Mouse (Mus musculus) liver, embryonic 11.5 days (tissue): ENCODE data around the gene Gli3. TPM values are rescaled to one million over a fixed set of nuclear protein-coding genes. Genes with fewer than 3 reads are reported as not detected.

Experiments
- ATAC-seq: fragments of 200-750 bp; cut with Nextera tagmentation; replicated peaks from 2 replicates; pipeline ENCODE4 v1.8.0; 2017; ENCODE audit warnings: moderate number of reproducible peaks, mild to moderate bottlenecking, moderate TSS enrichment, moderate library complexity; ENCODE audit not compliant: low FRiP score
- DNase-seq: peaks from one replicate; pipeline ENCODE4 v3.0.0-alpha.2; 2017; ENCODE audit warnings: low spot score
- H3K27ac ChIP-seq: fragments of 300-500 bp; sonication (generic); 2 replicates; pipeline ENCODE4 v1.5.1; 2014; ENCODE audit warnings: mild to moderate bottlenecking, low read depth, low read length, control low read depth
- H3K27me3 ChIP-seq: fragments of 300-500 bp; sonication (generic); replicated peaks from 2 replicates; pipeline ENCODE4 v1.6.1; 2014; ENCODE audit warnings: low read length, mixed read lengths; ENCODE audit not compliant: control insufficient read depth, insufficient read depth
- H3K36me3 ChIP-seq: fragments of 300-500 bp; sonication (generic); 2 replicates; pipeline ENCODE4 v1.6.1; 2014; ENCODE audit warnings: mild to moderate bottlenecking, low read length, moderate library complexity, mixed read lengths; ENCODE audit not compliant: control insufficient read depth, insufficient read depth
- H3K4me1 ChIP-seq: fragments of 300-500 bp; sonication (generic); replicated peaks from 2 replicates; pipeline ENCODE4 v1.6.1; 2014; ENCODE audit warnings: low read length, mixed read lengths; ENCODE audit not compliant: control insufficient read depth, insufficient read depth
- H3K4me2 ChIP-seq: fragments of 300-500 bp; sonication (generic); 2 replicates; pipeline ENCODE4 v1.6.1; 2014; ENCODE audit warnings: mild to moderate bottlenecking, control low read depth, moderate library complexity
- H3K4me3 ChIP-seq: fragments of 300-500 bp; sonication (generic); 2 replicates; pipeline ENCODE4 v1.5.1; 2014; ENCODE audit warnings: low read depth, low read length, control low read depth
- H3K9ac ChIP-seq: fragments of 300-500 bp; sonication (generic); 2 replicates; pipeline ENCODE4 v1.6.1; 2014; ENCODE audit warnings: low read depth, low read length, control low read depth
- H3K9me3 ChIP-seq: fragments of 300-500 bp; sonication (generic); 2 replicates; pipeline ENCODE4 v1.6.1; 2016; ENCODE audit warnings: low read length, inconsistent platforms, mixed read lengths; ENCODE audit not compliant: control insufficient read depth
- WGBS: fragments of 180-500 bp; shearing (Covaris S2); extraction: QIAGEN DNeasy Blood & Tissue Kit; methylation state at CpG from one replicate; pipeline ENCODE4 v1.1.7; 2014; 5-methylcytosine and 5-hydroxymethylcytosine counted together
- polyA plus RNA-seq: library from polyadenylated mRNA; unstranded; fragments of >200 nt; fragmentation: Nextera tagmentation; extraction: Ambion mirVana; gene quantifications from 2 replicates; pipeline ENCODE4 v1.2.1, GENCODE M21; 2014

The Gli3 gene
- polyA plus RNA-seq, 1 experiment from 2014 or later = 6.7 TPM

DNA sequence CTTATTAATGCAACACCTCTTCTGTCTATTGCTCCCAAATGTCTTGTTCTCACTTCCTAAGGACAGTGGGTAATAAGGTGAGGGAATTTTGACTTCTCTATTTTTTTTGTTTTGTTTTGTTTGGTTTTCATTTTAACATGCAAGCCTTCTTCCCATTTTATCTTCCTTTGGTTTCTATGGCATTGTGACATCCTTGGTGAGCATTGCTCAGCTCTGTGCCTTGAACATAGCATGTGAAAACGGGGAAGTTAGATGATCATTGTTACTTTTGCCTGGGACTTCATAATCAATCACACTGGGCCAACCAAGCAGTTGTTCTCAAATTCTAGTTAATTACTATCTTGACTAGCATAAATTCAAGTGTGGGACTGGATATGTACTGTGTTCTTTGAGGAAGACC, 258.4 kb downstream of the Gli3 start:
- WGBS = 73% methylated on average over 1 of the region's 1 CpGs
- H3K27me3 ChIP-seq = no peaks in the 10 kb centered on the region
- no peak for ATAC-seq
- 0 out of 2 replicates have a peak, but pooled peaks cover 2% of the 10 kb centered on the region for H3K36me3 ChIP-seq
- no peak overlapping the region for H3K9ac ChIP-seq
- no peak overlapping the region for H3K4me2 ChIP-seq
- no peaks in the 10 kb centered on the region for H3K9me3 ChIP-seq
- H3K4me3 ChIP-seq = no peak overlapping the region
- H3K4me1 ChIP-seq = no peaks in the 10 kb centered on the region
- H3K27ac ChIP-seq = no peak overlapping the region
- no peak for DNase-seq

DNA sequence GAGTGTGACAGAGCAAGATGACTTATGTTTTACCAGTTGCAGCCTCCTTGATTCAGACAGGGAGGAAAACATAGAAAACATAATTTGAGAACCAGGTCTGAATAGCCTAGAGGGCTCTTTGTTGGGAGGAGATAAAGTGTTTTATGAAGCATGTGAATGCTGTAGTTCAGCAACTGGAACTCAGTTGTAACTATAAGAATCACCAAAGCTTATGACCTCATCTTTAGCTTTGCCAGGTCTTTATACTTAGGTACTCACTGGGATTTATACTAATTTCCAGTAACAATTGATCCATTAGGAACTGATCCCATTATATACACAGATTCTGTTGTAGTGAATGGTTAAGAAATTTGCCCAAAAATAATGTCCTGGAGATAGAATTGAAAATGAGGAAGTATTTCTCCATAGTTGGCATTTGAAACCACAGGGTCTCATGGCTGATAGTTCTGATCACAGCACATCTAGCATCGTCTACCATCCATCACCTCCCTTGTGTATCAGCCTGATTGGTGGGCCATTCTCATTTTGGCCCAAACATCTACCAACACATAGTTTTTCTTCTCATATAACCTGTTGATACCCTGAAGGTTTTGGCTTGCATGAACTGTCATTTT, 259.8 kb downstream of the Gli3 start:
- 70% methylated on average over 1 of the region's 1 CpGs for WGBS
- DNase-seq = no peak
- no peak for ATAC-seq
- H3K9ac ChIP-seq = no peak overlapping the region
- H3K4me3 ChIP-seq = no peak overlapping the region
- H3K4me2 ChIP-seq = no peak overlapping the region
- no peaks in the 10 kb centered on the region for H3K27me3 ChIP-seq
- H3K36me3 ChIP-seq = 0 out of 2 replicates have a peak, but pooled peaks cover 2% of the 10 kb centered on the region
- H3K4me1 ChIP-seq = no peaks in the 10 kb centered on the region
- H3K9me3 ChIP-seq = no peaks in the 10 kb centered on the region
- no peak overlapping the region for H3K27ac ChIP-seq

DNA sequence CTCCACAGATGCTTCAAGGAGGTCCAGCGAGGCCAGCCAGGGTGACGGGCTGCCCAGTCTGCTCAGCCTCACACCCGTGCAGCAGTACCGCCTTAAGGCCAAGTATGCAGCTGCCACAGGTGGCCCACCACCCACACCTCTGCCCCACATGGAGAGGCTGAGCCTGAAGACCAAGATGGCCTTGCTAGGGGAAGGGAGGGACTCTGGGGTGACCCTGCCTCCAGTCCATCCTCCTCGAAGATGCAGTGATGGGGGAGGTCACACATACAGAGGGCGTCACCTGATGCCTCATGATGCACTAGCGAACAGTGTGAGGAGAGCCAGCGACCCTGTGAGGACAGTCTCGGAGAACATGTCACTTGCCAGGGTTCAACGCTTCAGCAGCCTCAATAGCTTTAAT, 261.7 kb downstream of the Gli3 start:
- Histone ChIP-seq H3K9ac (no peak overlapping the region), H3K9me3 (no peaks in the 10 kb centered on the region), H3K4me2 (no peak overlapping the region), H3K27ac (no peak overlapping the region), H3K4me3 (no peak overlapping the region), H3K27me3 (no peaks in the 10 kb centered on the region), H3K36me3 (0 out of 2 replicates have a peak, but pooled peaks cover 2% of the 10 kb centered on the region), H3K4me1 (no peaks in the 10 kb centered on the region)
- 92% methylated on average over 10 of the region's 10 CpGs for WGBS
- no peak for DNase-seq
- ATAC-seq = no peak

DNA sequence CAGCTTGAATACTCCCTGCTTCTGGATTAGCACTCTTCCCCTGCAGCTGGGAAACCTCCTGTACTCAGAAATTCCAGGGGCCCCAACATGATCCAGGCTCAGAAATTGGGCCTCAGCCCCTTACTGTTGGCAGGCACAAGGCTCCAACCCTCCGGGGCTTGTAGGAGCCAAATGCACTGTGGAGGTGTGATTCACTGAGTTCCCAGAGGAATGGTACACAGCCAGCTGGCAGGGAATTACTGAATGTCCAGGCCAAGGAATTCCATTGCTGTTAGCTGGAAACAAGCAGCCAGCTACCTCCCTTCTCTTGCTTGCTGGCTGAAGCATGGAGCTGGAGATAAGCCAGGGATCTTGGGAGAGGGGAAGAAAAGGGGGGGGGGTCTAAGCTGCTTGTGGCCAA, 278.7 kb downstream of the Gli3 start:
- Histone ChIP-seq H3K27ac (no peak overlapping the region), H3K9ac (no peak overlapping the region), H3K9me3 (no peaks in the 10 kb centered on the region), H3K4me3 (no peak overlapping the region), H3K4me2 (no peak overlapping the region), H3K36me3 (no peaks in the 10 kb centered on the region), H3K4me1 (no peaks in the 10 kb centered on the region), H3K27me3 (no peaks in the 10 kb centered on the region)
- DNase-seq (no peak), ATAC-seq (no peak)
- WGBS = 74% methylated on average over 1 of the region's 1 CpGs

DNA sequence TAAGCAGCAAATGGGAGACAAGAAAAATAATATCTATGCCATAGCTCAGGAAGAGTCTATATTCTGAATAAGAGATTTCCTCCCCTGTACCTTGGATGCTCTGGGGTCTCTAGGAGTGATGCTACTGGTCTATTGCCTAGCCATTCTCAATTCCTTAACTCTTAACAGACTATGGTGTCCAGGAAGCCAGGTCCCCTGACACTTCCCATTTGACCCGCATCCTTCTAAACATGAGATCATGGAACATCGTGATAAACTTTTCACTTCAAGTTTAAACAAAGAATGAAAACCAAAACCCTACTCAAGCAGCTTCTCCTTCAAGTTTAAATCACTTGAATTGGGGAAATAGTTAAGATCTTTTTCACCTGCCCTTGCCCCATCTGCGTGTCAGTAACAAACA, 279.3 kb downstream of the Gli3 start:
- no peaks in the 10 kb centered on the region for H3K9me3 ChIP-seq
- no peaks in the 10 kb centered on the region for H3K27me3 ChIP-seq
- no peak overlapping the region for H3K9ac ChIP-seq
- no peak overlapping the region for H3K4me3 ChIP-seq
- H3K27ac ChIP-seq = no peak overlapping the region
- no peak for ATAC-seq
- H3K4me2 ChIP-seq = no peak overlapping the region
- no peaks in the 10 kb centered on the region for H3K36me3 ChIP-seq
- H3K4me1 ChIP-seq = no peaks in the 10 kb centered on the region
- WGBS = 78% methylated on average over 3 of the region's 3 CpGs
- DNase-seq = no peak

DNA sequence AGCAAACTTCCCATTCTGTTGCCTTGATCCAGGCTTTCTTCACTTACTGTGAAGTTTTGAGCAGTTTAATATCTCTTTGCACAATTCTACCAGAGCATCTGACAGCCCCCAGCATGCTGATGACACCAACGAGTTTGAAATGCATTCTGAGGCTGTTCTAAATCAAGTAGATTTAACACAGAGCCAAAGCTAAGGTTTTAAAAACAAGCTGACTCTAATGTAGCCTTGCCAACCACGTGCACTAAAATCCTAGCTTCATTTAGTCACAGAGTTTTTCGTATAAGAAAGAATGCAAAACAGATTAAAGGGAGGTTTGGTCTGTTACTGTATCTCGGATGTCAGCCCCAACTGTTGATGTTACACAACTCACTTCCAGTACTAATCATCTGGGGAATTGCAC, 279.7 kb downstream of the Gli3 start:
- Histone ChIP-seq H3K4me1 (no peaks in the 10 kb centered on the region), H3K4me2 (no peak overlapping the region), H3K9me3 (no peaks in the 10 kb centered on the region), H3K27me3 (no peaks in the 10 kb centered on the region), H3K9ac (no peak overlapping the region), H3K4me3 (no peak overlapping the region), H3K27ac (no peak overlapping the region), H3K36me3 (no peaks in the 10 kb centered on the region)
- DNase-seq (no peak), ATAC-seq (no peak)
- 66% methylated on average over 4 of the region's 4 CpGs for WGBS

DNA sequence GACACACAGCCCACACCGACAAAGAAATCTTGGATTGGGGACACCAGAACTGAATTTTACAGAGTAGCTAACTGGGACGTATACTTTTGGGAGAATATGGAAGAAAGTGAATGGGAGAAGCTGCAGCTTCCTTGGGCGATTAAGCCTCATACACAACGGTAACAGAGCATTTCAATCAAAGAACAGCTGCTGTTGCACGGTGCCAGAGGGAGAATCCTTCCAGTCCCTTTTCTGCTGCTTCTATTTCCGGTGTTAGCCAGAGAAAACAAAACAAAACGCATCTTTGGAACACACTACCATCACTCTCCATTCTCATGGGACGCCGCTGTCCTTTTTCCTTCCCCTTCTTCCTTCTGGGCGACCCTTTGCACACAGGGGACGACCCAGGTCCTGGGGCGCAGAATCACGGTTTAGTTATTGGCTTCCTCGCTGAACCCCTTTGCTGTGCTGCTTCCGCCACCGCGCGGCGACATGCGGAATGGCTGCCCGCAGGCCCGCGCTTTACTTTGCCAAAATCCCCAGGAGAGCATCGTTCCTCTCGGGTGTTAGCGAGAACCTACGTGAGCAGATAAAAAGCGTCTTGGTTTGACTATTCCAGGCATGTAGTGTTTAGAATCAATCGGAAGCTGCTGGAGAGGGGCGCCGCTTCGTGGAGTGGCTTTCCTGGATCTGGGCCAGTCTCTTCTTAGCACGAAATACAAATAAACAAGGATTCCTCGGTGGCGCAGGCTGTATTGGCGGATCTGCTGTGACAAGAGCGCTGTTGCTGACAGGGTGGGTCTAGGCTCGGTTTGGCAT, 296.0 kb downstream of the Gli3 start:
- H3K27me3 ChIP-seq = no peaks in the 10 kb centered on the region; the same call in 1 of the 2 replicates
- H3K36me3 ChIP-seq = no peaks in the 10 kb centered on the region
- 6% methylated on average over 38 of the region's 38 CpGs for WGBS
- H3K4me3 ChIP-seq = peak overlapping the region; percentile 45
- ATAC-seq (peak; percentile 60), DNase-seq (peak; percentile 75)
- H3K4me1 ChIP-seq = no peaks in the 10 kb centered on the region
- H3K9ac ChIP-seq = peak overlapping the region; percentile 27; the same call in 1 of the 2 replicates
- H3K27ac ChIP-seq = no peak overlapping the region
- H3K4me2 ChIP-seq = peak overlapping the region; percentile 70
- no peaks in the 10 kb centered on the region for H3K9me3 ChIP-seq

DNA sequence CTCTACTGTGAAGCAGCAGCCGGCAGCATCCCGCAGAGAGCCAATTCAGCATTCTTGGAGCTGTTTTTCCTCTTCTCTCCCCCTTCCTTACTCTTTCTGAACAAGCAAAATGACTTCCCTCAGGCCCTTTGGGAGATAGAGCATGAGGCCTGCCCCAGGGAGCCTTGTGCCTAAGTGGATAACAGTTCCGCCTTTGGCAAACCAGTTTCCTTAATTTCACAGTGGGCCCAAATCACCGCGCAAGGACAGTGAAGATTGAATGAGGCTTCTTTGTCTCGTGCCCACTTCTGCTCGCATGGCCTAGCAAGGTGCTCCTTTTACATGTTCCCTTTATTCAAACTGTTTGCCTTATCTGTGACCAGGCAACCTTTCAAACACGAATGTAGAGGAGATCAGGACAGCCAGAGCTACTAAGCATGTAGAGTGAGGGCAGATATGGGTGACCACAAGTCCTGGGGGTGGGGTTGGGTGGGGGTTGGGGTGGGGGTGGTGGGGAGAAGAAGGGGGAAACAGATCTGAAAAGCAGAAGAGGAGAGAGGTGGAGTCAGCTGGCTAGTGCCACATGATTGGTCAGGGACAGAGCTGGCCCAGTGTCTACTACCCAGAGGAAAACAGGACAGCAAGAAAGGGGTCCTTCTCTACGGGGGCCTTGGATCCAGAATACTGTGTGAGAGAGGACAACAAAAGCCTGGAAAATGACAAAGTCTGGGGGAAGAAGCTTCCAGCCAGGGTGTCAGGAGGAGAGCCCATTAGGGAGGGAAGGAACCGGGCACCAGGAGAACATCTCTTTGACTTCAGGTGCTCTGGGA, 296.8 kb downstream of the Gli3 start:
- ATAC-seq = peak; percentile 74
- no peak overlapping the region for H3K27ac ChIP-seq

More for the DNA sequence above, 296.8 kb downstream of the Gli3 start:
- 15% methylated on average over 10 of the region's 10 CpGs for WGBS
- H3K9ac ChIP-seq = peak overlapping the region; percentile 27; the same call in 1 of the 2 replicates
- no peaks in the 10 kb centered on the region for H3K4me1 ChIP-seq
- H3K4me2 ChIP-seq = peak overlapping the region; percentile 70
- peak overlapping the region; percentile 45 for H3K4me3 ChIP-seq
- no peaks in the 10 kb centered on the region for H3K9me3 ChIP-seq
- no peaks in the 10 kb centered on the region for H3K36me3 ChIP-seq
- DNase-seq = no peak
- H3K27me3 ChIP-seq = no peaks in the 10 kb centered on the region; the same call in 1 of the 2 replicates
